Mouse (Mus musculus): ENCODE results near the gene Lefty1. TPM values are rescaled to one million over a fixed set of nuclear protein-coding genes. Genes with fewer than 3 reads are reported as not detected.

Gene Lefty1
- total and polyA plus RNA-seq, 2 experiments, result 1.4 to 1.8 TPM

DNA sequence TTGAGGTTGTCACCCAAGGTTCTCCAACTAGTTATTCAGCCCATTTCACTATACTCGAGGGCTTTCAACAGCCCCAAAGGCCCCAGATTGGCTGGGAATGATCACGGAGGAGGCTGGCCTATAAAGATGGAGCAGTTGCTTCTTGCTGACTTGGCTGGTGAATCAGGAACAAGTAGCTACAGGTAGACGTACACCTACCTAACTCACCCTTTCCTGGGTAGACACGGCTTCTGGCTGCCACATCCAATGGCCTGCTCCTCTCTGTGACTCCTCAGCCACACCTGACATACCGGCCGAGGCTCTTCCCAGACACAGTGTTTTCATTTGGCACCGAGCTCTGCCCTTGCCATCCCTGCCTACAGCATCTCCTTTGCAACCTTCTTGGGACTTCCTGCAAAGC is 32.4 kb downstream of the Lefty1 start:
- no peak for DNase-seq (ENCODE audit: extremely low read depth, low read depth, low spot score)
- no peaks in the 10 kb centered on the region for H3K4me1 ChIP-seq (ENCODE audit: control insufficient read depth, insufficient read depth, low read length)
- H3K27ac ChIP-seq (replicated peaks; ENCODE audit: insufficient read depth, low read depth, low read length), result no peak overlapping the region
- no peak overlapping the region for H3K4me3 ChIP-seq (ENCODE audit: insufficient read depth, low read depth, low read length)
- H3K9ac ChIP-seq (ENCODE audit: low read depth, low read length), result no peak overlapping the region
- H3K79me2 ChIP-seq (ENCODE audit: control insufficient read depth, insufficient read depth, low read length), result no peaks in the 10 kb centered on the region
- 92% methylated on average over 7 of the region's 7 CpGs for WGBS
- no peaks in the 10 kb centered on the region for H3K27me3 ChIP-seq (ENCODE audit: control insufficient read depth, insufficient read depth, low read length)
- H3K36me3 ChIP-seq (ENCODE audit: control insufficient read depth, insufficient read depth, low read length), result 0 out of 2 replicates have a peak, but pooled peaks cover 4% of the 10 kb centered on the region
- TF ChIP-seq CTCF (IDR thresholded peaks at IDR 0.05; ENCODE audit: low read depth, low read length), result no peak
- no peak for TF ChIP-seq POLR2A (IDR thresholded peaks at IDR 0.05; ENCODE audit: extremely low read depth, insufficient read depth, low read length)

- H3K9ac ChIP-seq (ENCODE audit: low read depth, low read length), result no peak overlapping the region
- TF ChIP-seq POLR2A (IDR thresholded peaks at IDR 0.05; ENCODE audit: extremely low read depth, insufficient read depth, low read length), result no peak
- no peak for TF ChIP-seq CTCF (IDR thresholded peaks at IDR 0.05; ENCODE audit: low read depth, low read length)
- no peaks in the 10 kb centered on the region for H3K79me2 ChIP-seq (ENCODE audit: control insufficient read depth, insufficient read depth, low read length)
- no peaks in the 10 kb centered on the region for H3K4me1 ChIP-seq (ENCODE audit: control insufficient read depth, insufficient read depth, low read length)
- DNase-seq (ENCODE audit: extremely low read depth, low read depth, low spot score), result no peak
- 0 out of 2 replicates have a peak, but pooled peaks cover 2% of the 10 kb centered on the region for H3K36me3 ChIP-seq (ENCODE audit: control insufficient read depth, insufficient read depth, low read length)
- no peak overlapping the region for H3K27ac ChIP-seq (replicated peaks; ENCODE audit: insufficient read depth, low read depth, low read length)
- H3K27me3 ChIP-seq (ENCODE audit: control insufficient read depth, insufficient read depth, low read length), result no peaks in the 10 kb centered on the region
- no peak overlapping the region for H3K4me3 ChIP-seq (ENCODE audit: insufficient read depth, low read depth, low read length)
- WGBS, result 89% methylated on average over 11 of the region's 11 CpGs
Measured at GRCm38 (mm10) chr1:180972941-180973340, 38.1 kb downstream of the Lefty1 start.

GRCm38 (mm10) chr1:180974126-180974746 is 39.4 kb downstream of the Lefty1 start:
- WGBS, result 65% methylated on average over 14 of the region's 14 CpGs
- DNase-seq (ENCODE audit: extremely low read depth, low read depth, low spot score), result peak; percentile 45
- Histone ChIP-seq H3K27me3 (ENCODE audit: control insufficient read depth, insufficient read depth, low read length) (no peaks in the 10 kb centered on the region), H3K27ac (replicated peaks; ENCODE audit: insufficient read depth, low read depth, low read length) (no peak overlapping the region), H3K36me3 (ENCODE audit: control insufficient read depth, insufficient read depth, low read length) (0 out of 2 replicates have a peak, but pooled peaks cover 2% of the 10 kb centered on the region), H3K4me1 (ENCODE audit: control insufficient read depth, insufficient read depth, low read length) (no peaks in the 10 kb centered on the region), H3K79me2 (ENCODE audit: control insufficient read depth, insufficient read depth, low read length) (no peaks in the 10 kb centered on the region), H3K9ac (ENCODE audit: low read depth, low read length) (no peak overlapping the region), H3K4me3 (ENCODE audit: insufficient read depth, low read depth, low read length) (no peak overlapping the region)
- TF ChIP-seq POLR2A (IDR thresholded peaks at IDR 0.05; ENCODE audit: extremely low read depth, insufficient read depth, low read length) (no peak), CTCF (IDR thresholded peaks at IDR 0.05; ENCODE audit: low read depth, low read length) (peak; percentile 49)

DNA sequence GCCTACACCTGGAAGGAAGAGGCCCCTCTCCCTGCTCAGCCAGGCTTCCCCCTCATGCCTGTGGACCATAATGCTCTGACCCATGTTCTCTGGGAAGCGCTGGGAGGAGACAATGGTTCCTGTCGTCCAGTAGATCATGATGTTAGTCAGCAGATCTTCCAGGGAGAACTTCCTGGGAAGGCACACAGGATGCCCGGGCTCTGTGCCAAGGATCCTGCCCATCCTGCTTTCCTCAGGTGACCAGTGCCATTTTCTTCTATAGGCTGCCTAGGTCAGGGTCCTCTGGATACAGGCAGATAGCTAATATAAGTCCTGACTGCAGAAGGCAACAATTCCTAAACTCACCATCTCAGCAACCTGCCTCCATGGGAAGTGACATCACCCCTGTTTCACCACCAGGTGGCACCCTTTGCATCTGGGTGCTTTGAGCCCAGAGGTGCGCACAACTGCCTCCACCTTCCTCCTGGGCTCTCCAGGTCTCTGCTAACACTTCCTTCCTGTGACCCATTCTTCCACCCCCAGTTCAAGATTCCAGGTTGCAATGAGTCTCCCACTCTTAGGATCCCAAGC is 41.4 kb downstream of the Lefty1 start:
- Histone ChIP-seq H3K27ac (replicated peaks; ENCODE audit: insufficient read depth, low read depth, low read length) (no peak overlapping the region), H3K36me3 (ENCODE audit: control insufficient read depth, insufficient read depth, low read length) (0 out of 2 replicates have a peak, but pooled peaks cover 2% of the 10 kb centered on the region), H3K4me1 (ENCODE audit: control insufficient read depth, insufficient read depth, low read length) (peaks cover 6% of the 10 kb centered on the region), H3K79me2 (ENCODE audit: control insufficient read depth, insufficient read depth, low read length) (no peaks in the 10 kb centered on the region), H3K4me3 (ENCODE audit: insufficient read depth, low read depth, low read length) (no peak overlapping the region), H3K27me3 (ENCODE audit: control insufficient read depth, insufficient read depth, low read length) (no peaks in the 10 kb centered on the region), H3K9ac (ENCODE audit: low read depth, low read length) (no peak overlapping the region)
- WGBS, result 53% methylated on average over 4 of the region's 4 CpGs
- no peak for TF ChIP-seq POLR2A (IDR thresholded peaks at IDR 0.05; ENCODE audit: extremely low read depth, insufficient read depth, low read length)
- peak; percentile 95 for TF ChIP-seq CTCF (IDR thresholded peaks at IDR 0.05; ENCODE audit: low read depth, low read length)
- DNase-seq (ENCODE audit: extremely low read depth, low read depth, low spot score), result peak; percentile 52

- Histone ChIP-seq H3K27ac (replicated peaks; ENCODE audit: insufficient read depth, low read depth, low read length) (peak overlapping the region; percentile 69), H3K79me2 (ENCODE audit: control insufficient read depth, insufficient read depth, low read length) (no peaks in the 10 kb centered on the region), H3K36me3 (ENCODE audit: control insufficient read depth, insufficient read depth, low read length) (no peaks in the 10 kb centered on the region), H3K27me3 (ENCODE audit: control insufficient read depth, insufficient read depth, low read length) (no peaks in the 10 kb centered on the region), H3K4me3 (ENCODE audit: insufficient read depth, low read depth, low read length) (no peak overlapping the region), H3K9ac (ENCODE audit: low read depth, low read length) (no peak overlapping the region), H3K4me1 (ENCODE audit: control insufficient read depth, insufficient read depth, low read length) (peaks cover 15% of the 10 kb centered on the region)
- TF ChIP-seq CTCF (IDR thresholded peaks at IDR 0.05; ENCODE audit: low read depth, low read length), result no peak
- TF ChIP-seq POLR2A (IDR thresholded peaks at IDR 0.05; ENCODE audit: extremely low read depth, insufficient read depth, low read length), result no peak
- 73% methylated on average over 24 of the region's 24 CpGs for WGBS
- DNase-seq (ENCODE audit: extremely low read depth, low read depth, low spot score), result peak; percentile 72
Measured at GRCm38 (mm10) chr1:180979484-180980251, 44.8 kb downstream of the Lefty1 start.
